Mouse (Mus musculus) gastrocnemius, adult 18-20 months (tissue): ENCODE measurements around the gene Il13ra2. TPM values are rescaled to one million over a fixed set of nuclear protein-coding genes. Genes with fewer than 3 reads are reported as not detected.
"Not testable (repeated sequence)": the region's sequence is repeated elsewhere in the genome, so short reads cannot be mapped to it uniquely, and the experiment has no call there.

Experiments used
- DNase-seq: peaks from one replicate; pipeline ENCODE4 v3.0.0; 2021; ENCODE audit warnings: low spot score
- long read RNA-seq, 2 experiments: library from polyadenylated mRNA; stranded (forward); transcript quantifications; one replicate each; pipeline ENCODE4 v2.0.0; 2021
- total RNA-seq, 2 experiments: library from RNA; stranded (reverse); gene quantifications; 2 replicates each; pipeline ENCODE4 v1.2.3; 2021

The Il13ra2 gene
- not detected for total RNA-seq
- long read RNA-seq, experiment 1 = 0 reads
- long read RNA-seq, experiment 2 = 0 reads

GRCm38 (mm10) chrX:147429129-147429528, at the start of gene Il13ra2:
Gene Il13ra2 (minus strand): TSS chrX:147429192.
- DNase-seq = no peak

DNA sequence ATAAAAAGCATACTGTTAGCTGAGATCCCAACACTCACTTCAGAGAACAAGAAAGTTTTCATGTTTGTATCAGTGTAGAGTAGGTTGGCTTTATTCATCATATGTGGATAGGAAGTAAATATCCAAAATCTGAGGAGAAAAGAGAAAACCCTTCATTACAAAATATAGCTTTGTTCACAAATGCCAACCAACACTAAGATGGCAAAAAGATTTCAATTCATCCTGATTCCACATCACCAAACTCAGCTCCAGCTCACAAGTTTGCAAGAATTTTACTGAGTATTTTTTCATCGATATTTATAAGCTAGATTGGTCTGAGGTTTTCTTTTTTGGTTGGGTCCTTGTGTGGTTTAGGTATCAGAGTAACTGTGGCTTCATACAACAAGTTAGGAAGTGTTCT, 24.6 kb upstream of the Il13ra2 start, which contains the start of gene Vmn1r239-ps:
Gene Vmn1r239-ps (minus strand): TSS at position 101 of the 400 bp plus-strand sequence.
- not testable (repeated sequence) for DNase-seq

- no peak for DNase-seq
These were observed 14.4 kb upstream of the Il13ra2 start for GRCm38 (mm10) chrX:147443386-147443785.

DNA sequence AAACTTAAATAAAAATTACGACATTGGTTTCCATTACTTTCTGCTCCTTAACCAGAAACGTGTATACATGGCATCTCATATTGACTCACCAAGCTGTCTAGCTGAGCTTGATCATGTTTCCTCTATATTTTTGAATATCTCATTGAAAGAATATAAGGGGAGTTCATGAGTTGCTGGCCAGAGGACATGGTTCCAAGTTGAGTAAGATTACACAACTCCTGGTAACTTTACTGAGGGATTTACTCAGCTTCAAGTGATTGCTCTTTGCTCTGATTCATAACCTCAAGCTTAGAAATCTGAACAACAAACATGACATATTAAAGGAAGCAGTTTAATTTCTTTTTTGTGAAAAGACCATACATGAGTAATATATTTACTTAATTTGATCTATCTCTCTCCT, 6.4 kb upstream of the Il13ra2 start:
- DNase-seq = no peak

DNA sequence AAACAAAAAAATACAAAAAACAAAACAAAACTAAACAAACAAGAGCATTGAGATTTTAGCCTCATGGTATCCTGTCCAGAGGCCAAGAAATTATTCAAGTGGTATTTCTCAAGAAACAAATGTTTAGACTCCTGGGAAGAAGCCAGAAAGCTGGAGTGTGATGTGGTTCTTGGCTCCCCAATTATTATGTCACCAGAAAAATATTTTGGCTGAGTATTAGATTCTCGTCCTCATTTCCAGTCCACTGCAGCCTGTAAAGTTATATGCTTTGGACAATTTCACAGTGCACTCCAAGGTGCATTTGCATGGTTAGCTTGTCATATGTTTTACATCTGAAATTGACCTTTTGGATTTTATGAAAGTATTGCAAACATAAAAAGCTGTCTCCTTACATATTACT, 761 bp upstream of the Il13ra2 start:
- peak; percentile 40 for DNase-seq

GRCm38 (mm10) chrX:147393446-147393845, 35.5 kb downstream of the Il13ra2 start:
- no peak for DNase-seq

DNA sequence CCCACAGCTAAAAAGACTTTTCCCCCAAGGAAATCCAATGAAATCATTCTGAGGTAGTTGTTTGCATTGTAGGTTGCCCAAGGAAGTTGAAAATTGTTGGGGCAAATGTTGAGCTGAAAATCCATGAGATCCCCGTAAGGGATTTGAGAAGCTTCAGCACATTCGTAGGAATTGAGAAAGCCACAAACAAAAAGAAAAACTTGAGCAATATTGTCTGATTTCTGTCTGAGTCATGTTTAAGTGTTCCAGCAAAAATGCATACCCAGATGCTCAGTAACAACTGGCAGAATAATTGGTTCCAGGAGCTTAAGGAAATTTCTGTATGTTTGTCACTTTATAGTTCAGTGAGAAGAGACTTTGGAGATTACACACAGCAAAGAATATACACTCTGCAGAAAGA, 79.8 kb downstream of the Il13ra2 start:
- no peak for DNase-seq

Other genes starting within 250 kb of the Il13ra2 start
- not detected for gene Vmn1r239-ps, start 24.5 kb upstream of the Il13ra2 start, total RNA-seq
- gene Lrch2, start 124.9 kb upstream of the Il13ra2 start, total RNA-seq = under 1 TPM; 0.37 to 0.59 TPM